Mouse (Mus musculus) forebrain, embryonic 16.5 days (tissue): ENCODE results near the gene Aff3. TPM values are rescaled to one million over a fixed set of nuclear protein-coding genes. Genes with fewer than 3 reads are reported as not detected.
A peak's percentile ranks its signal among the peaks of the same experiment; 100 is the strongest.

Experiments used
- ATAC-seq: fragments of 200-750 bp; cut with Nextera tagmentation; 2 replicates; pipeline ENCODE4 v1.8.0; 2017; ENCODE audit warnings: mild to moderate bottlenecking, moderate library complexity
- H3K27ac ChIP-seq: fragments of 300-500 bp; sonication (generic); 2 replicates; pipeline ENCODE4 v1.5.1; 2014; ENCODE audit warnings: low read length, control low read depth
- H3K27me3 ChIP-seq: fragments of 300-500 bp; sonication (generic); replicated peaks from 2 replicates; pipeline ENCODE4 v1.6.1; 2014; ENCODE audit warnings: low read length; ENCODE audit not compliant: control insufficient read depth, insufficient read depth
- H3K36me3 ChIP-seq: fragments of 300-500 bp; sonication (generic); 2 replicates; pipeline ENCODE4 v1.6.1; 2014; ENCODE audit not compliant: control insufficient read depth, insufficient read depth
- H3K4me1 ChIP-seq: fragments of 300-500 bp; sonication (generic); replicated peaks from 2 replicates; pipeline ENCODE4 v1.6.1; 2014; ENCODE audit warnings: low read length; ENCODE audit not compliant: control insufficient read depth, insufficient read depth
- H3K4me2 ChIP-seq: fragments of 300-500 bp; sonication (generic); 2 replicates; pipeline ENCODE4 v1.6.1; 2014; ENCODE audit warnings: mild to moderate bottlenecking, low read length, control low read depth
- H3K4me3 ChIP-seq: fragments of 300-500 bp; sonication (generic); replicated peaks from 2 replicates; pipeline ENCODE4 v1.5.1; 2014; ENCODE audit warnings: mild to moderate bottlenecking, low read length, control low read depth
- H3K9ac ChIP-seq: fragments of 300-500 bp; sonication (generic); replicated peaks from 2 replicates; pipeline ENCODE4 v1.6.1; 2014; ENCODE audit warnings: low read depth, low read length, control low read depth
- H3K9me3 ChIP-seq: fragments of 300-500 bp; sonication (generic); 2 replicates; pipeline ENCODE4 v1.6.1; 2016; ENCODE audit warnings: low read length; ENCODE audit not compliant: control insufficient read depth
- WGBS: fragments of 180-500 bp; shearing (Covaris S2); extraction: QIAGEN DNeasy Blood & Tissue Kit; methylation state at CpG from one replicate; pipeline ENCODE4 v1.1.7; 2014; 5-methylcytosine and 5-hydroxymethylcytosine counted together
- polyA plus RNA-seq: library from polyadenylated mRNA; unstranded; fragments of >200 nt; fragmentation: Nextera tagmentation; extraction: Ambion mirVana; gene quantifications from 2 replicates; pipeline ENCODE4 v1.2.1, GENCODE M21; 2015

Gene Aff3
- polyA plus RNA-seq, 1 experiment from 2014 or later, result 16.9 TPM

GRCm38 (mm10) chr1:38354585-38354984, 310.2 kb downstream of the Aff3 start:
- Histone ChIP-seq H3K9me3 (no peaks in the 10 kb centered on the region), H3K4me1 (peaks cover 18% of the 10 kb centered on the region), H3K4me3 (no peak overlapping the region), H3K4me2 (no peak overlapping the region), H3K27ac (no peak overlapping the region), H3K9ac (no peak overlapping the region), H3K27me3 (no peaks in the 10 kb centered on the region), H3K36me3 (no peaks in the 10 kb centered on the region)
- no peak for ATAC-seq
- WGBS, result 83% methylated on average over 4 of the region's 4 CpGs

GRCm38 (mm10) chr1:38347346-38347745, 317.4 kb downstream of the Aff3 start:
- WGBS, result 86% methylated on average over 4 of the region's 4 CpGs
- H3K9me3 ChIP-seq, result no peaks in the 10 kb centered on the region; the same call in 1 of the 2 replicates
- H3K4me2 ChIP-seq, result no peak overlapping the region
- no peaks in the 10 kb centered on the region for H3K36me3 ChIP-seq
- no peaks in the 10 kb centered on the region for H3K27me3 ChIP-seq
- ATAC-seq, result no peak
- H3K4me3 ChIP-seq, result no peak overlapping the region
- H3K4me1 ChIP-seq, result no peaks in the 10 kb centered on the region
- H3K27ac ChIP-seq, result no peak overlapping the region
- H3K9ac ChIP-seq, result no peak overlapping the region

- Histone ChIP-seq H3K4me1 (peaks cover 20% of the 10 kb centered on the region), H3K9ac (no peak overlapping the region), H3K9me3 (no peaks in the 10 kb centered on the region), H3K4me3 (no peak overlapping the region), H3K36me3 (no peaks in the 10 kb centered on the region), H3K27ac (peak overlapping the region; percentile 37; the same call in 1 of the 2 replicates), H3K27me3 (no peaks in the 10 kb centered on the region), H3K4me2 (no peak overlapping the region)
- 52% methylated on average over 7 of the region's 7 CpGs for WGBS
- peak; percentile 49; the same call in 1 of the 2 replicates for ATAC-seq
These were observed 330.5 kb downstream of the Aff3 start for GRCm38 (mm10) chr1:38334206-38334605.

- Histone ChIP-seq H3K4me1 (peaks cover 20% of the 10 kb centered on the region), H3K36me3 (no peaks in the 10 kb centered on the region), H3K4me3 (no peak overlapping the region), H3K9me3 (no peaks in the 10 kb centered on the region), H3K27ac (no peak overlapping the region), H3K9ac (no peak overlapping the region), H3K27me3 (no peaks in the 10 kb centered on the region), H3K4me2 (no peak overlapping the region)
- ATAC-seq, result no peak
- 83% methylated on average over 5 of the region's 5 CpGs for WGBS
These were observed 331.8 kb downstream of the Aff3 start for GRCm38 (mm10) chr1:38332919-38333318.

GRCm38 (mm10) chr1:38324206-38324605, 340.5 kb downstream of the Aff3 start:
- Histone ChIP-seq H3K4me3 (no peak overlapping the region), H3K9ac (no peak overlapping the region), H3K27ac (no peak overlapping the region), H3K27me3 (no peaks in the 10 kb centered on the region), H3K36me3 (peaks cover 2% of the 10 kb centered on the region; the same call in 1 of the 2 replicates), H3K4me2 (no peak overlapping the region), H3K9me3 (no peaks in the 10 kb centered on the region), H3K4me1 (peaks cover 11% of the 10 kb centered on the region)
- whole genome bisulfite sequencing, result 54% methylated on average over 5 of the region's 5 CpGs
- no peak for ATAC-seq

GRCm38 (mm10) chr1:38321861-38322260, 342.9 kb downstream of the Aff3 start:
- H3K27me3 ChIP-seq, result no peaks in the 10 kb centered on the region
- H3K9ac ChIP-seq, result no peak overlapping the region
- H3K4me1 ChIP-seq, result peaks cover 11% of the 10 kb centered on the region
- no peaks in the 10 kb centered on the region for H3K36me3 ChIP-seq
- WGBS, result 97% methylated on average over 8 of the region's 8 CpGs
- no peak overlapping the region for H3K4me3 ChIP-seq
- no peak for ATAC-seq
- H3K9me3 ChIP-seq, result no peaks in the 10 kb centered on the region
- no peak overlapping the region for H3K4me2 ChIP-seq
- H3K27ac ChIP-seq, result no peak overlapping the region

- Histone ChIP-seq H3K27ac (no peak overlapping the region), H3K4me1 (peaks cover 11% of the 10 kb centered on the region), H3K36me3 (no peaks in the 10 kb centered on the region), H3K9ac (no peak overlapping the region), H3K4me2 (no peak overlapping the region), H3K27me3 (no peaks in the 10 kb centered on the region), H3K9me3 (no peaks in the 10 kb centered on the region), H3K4me3 (no peak overlapping the region)
- WGBS, result 85% methylated on average over 2 of the region's 2 CpGs
- no peak for ATAC-seq
These were observed 343.8 kb downstream of the Aff3 start for GRCm38 (mm10) chr1:38320971-38321305.

- Histone ChIP-seq H3K27ac (no peak overlapping the region), H3K36me3 (no peaks in the 10 kb centered on the region), H3K4me1 (peaks cover 11% of the 10 kb centered on the region), H3K4me3 (no peak overlapping the region), H3K4me2 (peak overlapping the region; percentile 22), H3K27me3 (no peaks in the 10 kb centered on the region), H3K9me3 (no peaks in the 10 kb centered on the region), H3K9ac (no peak overlapping the region)
- no peak for ATAC-seq
- 26% methylated on average over 16 of the region's 16 CpGs for WGBS
These were observed 344.4 kb downstream of the Aff3 start for GRCm38 (mm10) chr1:38320126-38320970.

- no peaks in the 10 kb centered on the region for H3K27me3 ChIP-seq
- WGBS, result 80% methylated on average over 2 of the region's 2 CpGs
These were observed 346.1 kb downstream of the Aff3 start for GRCm38 (mm10) chr1:38318614-38319013.

More at GRCm38 (mm10) chr1:38318614-38319013, 346.1 kb downstream of the Aff3 start:
- H3K4me2 ChIP-seq, result no peak overlapping the region
- H3K4me3 ChIP-seq, result no peak overlapping the region
- H3K4me1 ChIP-seq, result peaks cover 11% of the 10 kb centered on the region
- H3K9ac ChIP-seq, result no peak overlapping the region
- no peak for ATAC-seq
- H3K27ac ChIP-seq, result no peak overlapping the region
- H3K36me3 ChIP-seq, result no peaks in the 10 kb centered on the region
- no peaks in the 10 kb centered on the region for H3K9me3 ChIP-seq
